Mouse (Mus musculus) CH12.LX (cell line): ENCODE measurements at regions not wholly inside any gene's neighbourhood (a gene's known extent, or its start where the extent isn't known, plus 50 kb on each side); places are given as distances from the start of the nearest gene placed in this dataset.
"Not testable (repeated sequence)": the region's sequence is repeated elsewhere in the genome, so short reads cannot be mapped to it uniquely, and the experiment has no call there.

Source experiments
- DNase-seq: peaks from one replicate; pipeline ENCODE4 v3.0.0-alpha.2; 2013; ENCODE audit errors: extremely low read depth
- H3K27ac ChIP-seq: 2 replicates; pipeline ENCODE4 v1.5.1; 2012; ENCODE audit warnings: low read depth, mild to moderate bottlenecking, control low read depth, moderate library complexity; ENCODE audit not compliant: insufficient read depth
- H3K27me3 ChIP-seq: replicated peaks from 2 replicates; pipeline ENCODE3; 2012; ENCODE audit warnings: inconsistent platforms
- H3K36me3 ChIP-seq, 2 experiments: replicated peaks in 1 of 2; 2 replicates each; pipeline versions ENCODE3 to v1.6.1; 2012; ENCODE audit warnings: inconsistent platforms in 1 of 2, low read length in 1 of 2, mild to moderate bottlenecking in 1 of 2, mixed read lengths in 1 of 2, moderate library complexity in 1 of 2; ENCODE audit not compliant: control insufficient read depth in 1 of 2, insufficient read depth in 1 of 2
- H3K4me1 ChIP-seq, 2 experiments: 2 replicates each; pipeline ENCODE4 v1.6.1; 2012; ENCODE audit warnings: inconsistent platforms in 1 of 2, moderate library complexity in 1 of 2; ENCODE audit not compliant: insufficient read depth in 2 of 2, control insufficient read depth in 1 of 2
- H3K4me2 ChIP-seq: 2 replicates; pipeline ENCODE4 v1.6.1; 2012; ENCODE audit warnings: low read depth, mild to moderate bottlenecking, control low read depth; ENCODE audit not compliant: poor library complexity, insufficient read depth, severe bottlenecking
- H3K4me3 ChIP-seq, 3 experiments: fragments of 150-350 bp in 1 of 3; sonication (generic) in 1 of 3; replicated peaks in 1 of 3; 2 replicates each; pipeline versions ENCODE3 to v1.5.1; 2011 to 2012; ENCODE audit warnings: low read depth in 2 of 3, low read length in 2 of 3, mild to moderate bottlenecking in 2 of 3, moderate library complexity in 2 of 3, control low read depth in 1 of 3, improper control_type of control experiment in 1 of 3, inconsistent platforms in 1 of 3, mixed read lengths in 1 of 3; ENCODE audit not compliant: poor library complexity in 1 of 3
- H3K79me2 ChIP-seq: replicated peaks from 2 replicates; pipeline ENCODE4 v1.6.1; 2012; ENCODE audit warnings: mild to moderate bottlenecking, moderate library complexity; ENCODE audit not compliant: control insufficient read depth, poor library complexity, insufficient read depth, severe bottlenecking; ENCODE audit errors: extremely low read depth
- H3K9ac ChIP-seq: 2 replicates; pipeline ENCODE4 v1.6.1; 2012; ENCODE audit warnings: low read depth, mild to moderate bottlenecking, control low read depth, moderate library complexity; ENCODE audit not compliant: insufficient read depth
- H3K9me3 ChIP-seq: replicated peaks from 2 replicates; pipeline ENCODE3; 2012; ENCODE audit warnings: low read length, inconsistent platforms, mixed read lengths
- BHLHE40 ChIP-seq: IDR thresholded peaks from 2 replicates; pipeline ENCODE4 v1.6.1; 2011; ENCODE audit warnings: mild to moderate bottlenecking, low read depth, low read length, improper control_type of control experiment
- EP300 ChIP-seq: IDR thresholded peaks from 2 replicates; pipeline ENCODE4 v1.6.1; 2011; ENCODE audit warnings: low read length, improper control_type of control experiment
- HCFC1 ChIP-seq: IDR thresholded peaks from 2 replicates; pipeline ENCODE4 v1.6.1; 2012; ENCODE audit warnings: low read depth, mild to moderate bottlenecking, inconsistent platforms, low read length, improper control_type of control experiment
- JUN ChIP-seq: IDR thresholded peaks from 2 replicates; pipeline ENCODE4 v1.6.1; 2011; ENCODE audit warnings: low read depth, mild to moderate bottlenecking, low read length, improper control_type of control experiment, moderate library complexity; ENCODE audit not compliant: insufficient read depth
- MAZ ChIP-seq: IDR thresholded peaks from 2 replicates; pipeline ENCODE4 v1.6.1; 2012; ENCODE audit warnings: low read depth, mild to moderate bottlenecking, inconsistent platforms, low read length, improper control_type of control experiment, moderate library complexity
- MYC ChIP-seq: IDR thresholded peaks from 2 replicates; pipeline ENCODE4 v1.6.1; 2011; ENCODE audit warnings: low read depth, mild to moderate bottlenecking, improper control_type of control experiment, low read length
- PAX5 ChIP-seq: IDR thresholded peaks from 2 replicates; pipeline ENCODE4 v1.6.1; 2012; ENCODE audit warnings: low read length, inconsistent platforms, mixed read lengths
- POLR2AphosphoS2 ChIP-seq: IDR thresholded peaks from 2 replicates; pipeline ENCODE4 v1.6.1; 2011; ENCODE audit warnings: low read depth, low read length, improper control_type of control experiment
- SIN3A ChIP-seq: IDR thresholded peaks from 2 replicates; pipeline ENCODE4 v1.6.1; 2012; ENCODE audit warnings: low read length, improper control_type of control experiment, inconsistent platforms
- SMC3 ChIP-seq: IDR thresholded peaks from 2 replicates; pipeline ENCODE4 v1.6.1; 2011; ENCODE audit warnings: low read depth, low read length, improper control_type of control experiment
- UBTF ChIP-seq: IDR thresholded peaks from 2 replicates; pipeline ENCODE4 v1.6.1; 2012; ENCODE audit warnings: low read depth, mild to moderate bottlenecking, inconsistent platforms, low read length, improper control_type of control experiment, moderate library complexity
- USF1 ChIP-seq: IDR thresholded peaks from 2 replicates; pipeline ENCODE4 v1.6.1; 2014; ENCODE audit warnings: low read depth, mild to moderate bottlenecking, inconsistent platforms, low read length, improper control_type of control experiment
- ZNF384 ChIP-seq: IDR thresholded peaks from 2 replicates; pipeline ENCODE4 v1.6.1; 2012; ENCODE audit warnings: low read depth, low read length, improper control_type of control experiment, inconsistent platforms
- dilution Hi-C: fragments of 300-500 bp; cut with MboI; formaldehyde crosslinking; loops from 2 replicates; pipeline ENCODE4 v1.14.3; 2020; ENCODE audit warnings: low sequenced_read_pairs; ENCODE audit not compliant: extremely low pct_unique_long_range_greater_than_20kb, extremely low pct_ligation_motif_present
- in situ Hi-C: fragments of 300-500 bp; cut with MboI; formaldehyde crosslinking; loops from 3 replicates; pipeline ENCODE4 v1.14.3; 2019; ENCODE audit warnings: low sequenced_read_pairs, low pct_ligation_motif_present, low pct_unique_long_range_greater_than_20kb, mixed read lengths

DNA sequence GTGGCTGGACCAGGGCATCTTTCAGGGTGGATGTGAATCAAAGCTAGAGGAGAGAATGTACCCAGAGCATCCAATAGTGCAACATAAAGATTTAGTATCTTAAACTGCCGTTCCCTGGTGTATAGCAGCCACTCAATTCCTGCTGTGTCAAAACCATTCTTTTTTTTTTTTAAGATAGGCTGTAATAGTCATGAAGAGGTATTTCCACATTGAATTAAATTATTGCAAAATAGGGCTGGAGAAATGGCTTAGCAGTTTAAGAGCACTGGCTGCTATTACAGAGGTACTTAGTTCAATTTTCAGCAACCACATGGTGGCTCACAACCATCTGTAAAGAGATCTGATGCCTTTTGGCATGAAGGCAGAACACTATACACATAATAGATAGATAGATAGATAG is 277.4 kb downstream of the Bmp2 start:
- Histone ChIP-seq H3K9ac (no peak overlapping the region), H3K27ac (no peak overlapping the region), H3K4me3 (no peak overlapping the region), H3K27me3 (no peaks in the 10 kb centered on the region), H3K9me3 (peaks cover 5% of the 10 kb centered on the region), H3K4me2 (no peak overlapping the region), H3K79me2 (no peaks in the 10 kb centered on the region), H3K4me1 (no peaks in the 10 kb centered on the region), H3K36me3 (no peaks in the 10 kb centered on the region)
- in situ Hi-C loops (no loop called here), dilution Hi-C loops (no loop called here)
- no peak for DNase-seq
- TF ChIP-seq USF1: no peak
- no peak for TF ChIP-seq JUN
- no peak for TF ChIP-seq HCFC1
- no peak for TF ChIP-seq SMC3
- TF ChIP-seq UBTF: no peak
- no peak for TF ChIP-seq ZNF384

DNA sequence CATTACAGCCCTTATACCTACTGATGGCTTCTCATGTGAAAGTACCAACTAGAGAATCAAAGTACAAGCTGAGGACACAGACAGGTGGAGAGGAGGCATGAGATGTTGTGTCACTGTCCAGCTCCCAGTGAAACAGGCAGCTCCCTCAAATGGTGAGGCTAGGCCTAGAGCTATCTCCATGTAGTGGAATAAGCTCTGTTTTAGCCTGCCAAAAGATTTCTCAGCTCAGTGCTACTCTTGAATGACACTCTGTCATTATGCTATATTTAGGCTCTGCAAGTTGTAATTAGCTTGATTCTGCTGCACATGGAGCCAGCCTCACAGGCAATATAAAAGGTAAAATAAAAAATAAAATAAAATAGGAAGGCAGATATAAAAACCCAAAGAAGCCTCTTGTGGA is 298.5 kb downstream of the Bmp2 start:
- Histone ChIP-seq H3K27ac (no peak overlapping the region), H3K36me3 (no peaks in the 10 kb centered on the region), H3K4me3 (no peak overlapping the region), H3K27me3 (no peaks in the 10 kb centered on the region), H3K9me3 (peaks cover 11% of the 10 kb centered on the region), H3K9ac (no peak overlapping the region), H3K79me2 (no peaks in the 10 kb centered on the region), H3K4me2 (no peak overlapping the region), H3K4me1 (no peaks in the 10 kb centered on the region)
- DNase-seq: no peak
- TF ChIP-seq POLR2AphosphoS2: no peak
- TF ChIP-seq EP300: no peak
- no peak for TF ChIP-seq MYC
- no peak for TF ChIP-seq MAZ
- no peak for TF ChIP-seq SMC3
- no peak for TF ChIP-seq PAX5
- TF ChIP-seq BHLHE40: no peak
- no peak for TF ChIP-seq SIN3A
- in situ Hi-C loops: no loop called here
- dilution Hi-C loops: no loop called here

DNA sequence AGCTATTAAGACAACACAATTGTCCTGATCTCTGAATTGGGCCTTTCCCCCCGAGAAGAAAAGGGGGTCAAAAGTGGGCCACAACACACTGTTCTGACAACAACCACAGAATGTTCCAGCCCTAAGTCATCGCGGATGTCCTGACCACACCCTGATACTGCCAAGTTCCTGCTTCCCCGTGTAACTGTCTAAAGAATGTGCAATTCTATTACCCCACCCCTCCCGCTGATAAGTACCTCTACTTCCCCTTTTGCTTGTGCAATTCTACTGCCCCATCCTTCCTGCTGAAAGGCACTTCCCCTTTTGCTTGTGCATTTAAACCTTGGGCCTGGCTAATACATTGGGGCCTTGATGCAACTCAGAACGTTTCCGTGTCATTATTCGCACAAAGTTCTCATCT is 323.0 kb downstream of the Bmp2 start:
- in situ Hi-C loops, H3K9ac ChIP-seq, H3K36me3 ChIP-seq, H3K27ac ChIP-seq, H3K4me2 ChIP-seq, DNase-seq, H3K4me3 ChIP-seq, dilution Hi-C loops, H3K27me3 ChIP-seq, H3K79me2 ChIP-seq, H3K9me3 ChIP-seq, H3K4me1 ChIP-seq: not testable (repeated sequence)
